Mouse (Mus musculus) G1E (cell line): ENCODE results near the gene Csf2ra.

Experiments used
- CTCF ChIP-seq: IDR thresholded peaks from 2 replicates; pipeline ENCODE4 v1.5.1; 2012; ENCODE audit warnings: low read depth, low read length, inconsistent platforms, mixed read lengths
- GATA1 ChIP-seq: IDR thresholded peaks from 2 replicates; pipeline ENCODE4 v1.6.1; 2012; ENCODE audit warnings: borderline replicate concordance, low read length, inconsistent platforms, mixed read lengths
- POLR2AphosphoS5 ChIP-seq: IDR thresholded peaks from 2 replicates; pipeline ENCODE4 v1.6.1; 2012; ENCODE audit warnings: low read depth, low read length, inconsistent platforms; ENCODE audit not compliant: insufficient replicate concordance
- TAL1 ChIP-seq: conservative IDR thresholded peaks from 2 replicates; pipeline ENCODE4 v1.6.1; 2012; ENCODE audit warnings: low read depth, low read length, inconsistent platforms, mixed read lengths

DNA sequence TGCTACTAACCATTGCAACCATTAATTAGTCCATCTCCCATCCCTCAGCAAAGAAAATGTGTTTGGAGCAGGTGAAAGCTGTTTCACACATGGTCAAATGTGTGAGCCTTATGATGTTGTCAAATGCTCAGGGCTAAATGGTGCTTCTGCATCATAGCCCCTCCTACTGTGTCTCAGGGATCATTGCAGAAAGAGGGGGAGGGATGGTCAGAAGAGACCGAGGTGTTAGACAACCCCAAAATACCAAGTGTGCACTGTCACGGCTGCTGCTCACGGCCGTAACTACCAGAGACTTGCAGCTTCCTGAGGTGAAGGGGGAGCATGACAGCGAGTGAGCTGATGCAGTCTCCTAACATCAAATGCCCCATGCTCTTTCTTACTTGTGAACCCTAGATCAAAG is 6.3 kb upstream of the Csf2ra start:
- TF ChIP-seq CTCF (no peak), TAL1 (no peak), GATA1 (no peak), POLR2AphosphoS5 (no peak)
